Mouse (Mus musculus) heart, embryonic 12.5 days (tissue): ENCODE measurements at regions not wholly inside any gene's neighbourhood (a gene's known extent, or its start where the extent isn't known, plus 50 kb on each side); places are given as distances from the start of the nearest gene placed in this dataset.

Experiments used
- ATAC-seq: fragments of 200-750 bp; cut with Nextera tagmentation; 2 replicates; pipeline ENCODE4 v1.8.0; 2017; ENCODE audit warnings: moderate TSS enrichment, moderate library complexity; ENCODE audit not compliant: insufficient number of reproducible peaks, low FRiP score
- H3K27ac ChIP-seq: fragments of 300-500 bp; sonication (generic); 2 replicates; pipeline ENCODE4 v1.5.1; 2016; ENCODE audit warnings: mild to moderate bottlenecking, moderate library complexity; ENCODE audit not compliant: poor library complexity, severe bottlenecking
- H3K27me3 ChIP-seq: fragments of 300-500 bp; sonication (generic); replicated peaks from 2 replicates; pipeline ENCODE4 v1.6.1; 2016; ENCODE audit warnings: mild to moderate bottlenecking, moderate library complexity
- H3K36me3 ChIP-seq: fragments of 300-500 bp; sonication (generic); 2 replicates; pipeline ENCODE4 v1.6.1; 2016; ENCODE audit warnings: mild to moderate bottlenecking, moderate library complexity
- H3K4me1 ChIP-seq: fragments of 300-500 bp; sonication (generic); replicated peaks from 2 replicates; pipeline ENCODE4 v1.6.1; 2016; ENCODE audit warnings: mild to moderate bottlenecking
- H3K4me2 ChIP-seq: fragments of 300-500 bp; sonication (generic); 2 replicates; pipeline ENCODE4 v1.6.1; 2016; ENCODE audit warnings: mild to moderate bottlenecking, moderate library complexity
- H3K4me3 ChIP-seq: fragments of 300-500 bp; sonication (generic); 2 replicates; pipeline ENCODE4 v1.5.1; 2016; ENCODE audit warnings: mild to moderate bottlenecking
- H3K9ac ChIP-seq: fragments of 300-500 bp; sonication (generic); 2 replicates; pipeline ENCODE4 v1.6.1; 2016; ENCODE audit warnings: mild to moderate bottlenecking, moderate library complexity
- H3K9me3 ChIP-seq: fragments of 300-500 bp; sonication (generic); replicated peaks from 2 replicates; pipeline ENCODE4 v1.6.1; 2016; ENCODE audit warnings: mild to moderate bottlenecking, moderate library complexity
- WGBS: fragments of 180-500 bp; shearing (Covaris S2); methylation state at CpG from one replicate; pipeline ENCODE4 v1.1.7; 2016; 5-methylcytosine and 5-hydroxymethylcytosine counted together

DNA sequence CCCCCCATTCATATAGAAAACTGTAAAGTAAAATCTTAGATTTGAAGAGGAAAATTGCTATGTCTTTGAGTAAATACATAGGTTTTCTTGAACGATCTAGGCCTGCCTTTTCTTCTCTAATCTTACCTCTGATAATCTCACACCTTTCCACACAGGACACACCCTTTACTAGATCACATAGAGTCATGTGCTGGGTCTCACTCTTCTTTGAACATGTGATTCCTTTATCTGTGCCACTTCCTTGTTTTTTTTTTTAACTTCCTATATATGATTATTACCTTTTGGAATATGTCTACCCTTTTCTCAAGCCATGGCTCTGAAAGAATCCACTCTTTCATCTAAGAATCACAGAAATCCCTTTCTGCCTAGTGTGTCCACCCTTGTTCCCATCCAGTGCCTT, 136.2 kb downstream of the Klf5 start:
- Histone ChIP-seq H3K27me3 (no peaks in the 10 kb centered on the region), H3K4me1 (no peaks in the 10 kb centered on the region), H3K27ac (no peak overlapping the region), H3K36me3 (no peaks in the 10 kb centered on the region), H3K4me3 (no peak overlapping the region), H3K9ac (no peak overlapping the region), H3K4me2 (no peak overlapping the region), H3K9me3 (no peaks in the 10 kb centered on the region)
- no peak for ATAC-seq
- 72% methylated on average over 1 of the region's 1 CpGs for WGBS

- no peaks in the 10 kb centered on the region for H3K27me3 ChIP-seq
- H3K4me1 ChIP-seq: peaks cover 3% of the 10 kb centered on the region; the same call in 1 of the 2 replicates
- no peaks in the 10 kb centered on the region for H3K36me3 ChIP-seq
- H3K9me3 ChIP-seq: no peaks in the 10 kb centered on the region
- H3K27ac ChIP-seq: no peak overlapping the region
- ATAC-seq: no peak
- H3K4me3 ChIP-seq: no peak overlapping the region
- WGBS: 71% methylated on average over 3 of the region's 3 CpGs
- H3K9ac ChIP-seq: no peak overlapping the region
- H3K4me2 ChIP-seq: no peak overlapping the region
Observed at GRCm38 (mm10) chr14:99435512-99435911, 137.0 kb downstream of the Klf5 start.

- H3K27ac ChIP-seq: no peak overlapping the region
- H3K4me1 ChIP-seq: peaks cover 6% of the 10 kb centered on the region; the same call in 1 of the 2 replicates
- no peak overlapping the region for H3K4me2 ChIP-seq
- no peaks in the 10 kb centered on the region for H3K36me3 ChIP-seq
- WGBS: 68% methylated on average over 1 of the region's 1 CpGs
- no peak for ATAC-seq
- H3K27me3 ChIP-seq: no peaks in the 10 kb centered on the region
- H3K9me3 ChIP-seq: no peaks in the 10 kb centered on the region
- no peak overlapping the region for H3K4me3 ChIP-seq
- H3K9ac ChIP-seq: no peak overlapping the region
Observed at GRCm38 (mm10) chr14:99436051-99436450, 137.6 kb downstream of the Klf5 start.

- Histone ChIP-seq H3K27me3 (no peaks in the 10 kb centered on the region), H3K36me3 (no peaks in the 10 kb centered on the region), H3K4me2 (no peak overlapping the region), H3K4me3 (no peak overlapping the region), H3K9ac (no peak overlapping the region), H3K4me1 (no peaks in the 10 kb centered on the region), H3K27ac (no peak overlapping the region), H3K9me3 (no peaks in the 10 kb centered on the region)
- ATAC-seq: no peak
- 62% methylated on average over 5 of the region's 5 CpGs for WGBS
Observed at GRCm38 (mm10) chr14:99449112-99449511, 150.6 kb downstream of the Klf5 start.

DNA sequence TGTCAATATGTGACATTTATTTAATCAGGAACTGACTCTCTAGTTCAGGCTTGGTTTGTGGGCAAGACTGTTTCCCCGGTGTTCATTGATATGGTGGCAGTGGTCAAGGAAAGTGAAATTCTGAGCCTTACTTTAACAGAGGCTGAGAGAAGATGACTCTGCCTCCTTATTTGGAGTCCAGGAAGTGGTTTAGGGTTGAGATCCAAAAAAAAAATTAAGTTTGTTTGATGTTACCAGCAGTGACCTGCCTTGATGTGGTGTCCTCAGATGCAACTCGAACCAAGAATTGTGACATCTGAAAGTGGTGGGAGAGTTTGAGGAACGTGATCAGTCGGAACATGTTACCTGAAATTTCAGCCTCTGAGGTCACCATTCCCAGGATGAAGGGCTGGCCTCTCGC, 151.4 kb downstream of the Klf5 start:
- Histone ChIP-seq H3K36me3 (no peaks in the 10 kb centered on the region), H3K4me2 (no peak overlapping the region), H3K9ac (no peak overlapping the region), H3K4me3 (no peak overlapping the region), H3K4me1 (no peaks in the 10 kb centered on the region), H3K27me3 (no peaks in the 10 kb centered on the region), H3K27ac (no peak overlapping the region), H3K9me3 (no peaks in the 10 kb centered on the region)
- WGBS: 82% methylated on average over 5 of the region's 5 CpGs
- ATAC-seq: no peak

DNA sequence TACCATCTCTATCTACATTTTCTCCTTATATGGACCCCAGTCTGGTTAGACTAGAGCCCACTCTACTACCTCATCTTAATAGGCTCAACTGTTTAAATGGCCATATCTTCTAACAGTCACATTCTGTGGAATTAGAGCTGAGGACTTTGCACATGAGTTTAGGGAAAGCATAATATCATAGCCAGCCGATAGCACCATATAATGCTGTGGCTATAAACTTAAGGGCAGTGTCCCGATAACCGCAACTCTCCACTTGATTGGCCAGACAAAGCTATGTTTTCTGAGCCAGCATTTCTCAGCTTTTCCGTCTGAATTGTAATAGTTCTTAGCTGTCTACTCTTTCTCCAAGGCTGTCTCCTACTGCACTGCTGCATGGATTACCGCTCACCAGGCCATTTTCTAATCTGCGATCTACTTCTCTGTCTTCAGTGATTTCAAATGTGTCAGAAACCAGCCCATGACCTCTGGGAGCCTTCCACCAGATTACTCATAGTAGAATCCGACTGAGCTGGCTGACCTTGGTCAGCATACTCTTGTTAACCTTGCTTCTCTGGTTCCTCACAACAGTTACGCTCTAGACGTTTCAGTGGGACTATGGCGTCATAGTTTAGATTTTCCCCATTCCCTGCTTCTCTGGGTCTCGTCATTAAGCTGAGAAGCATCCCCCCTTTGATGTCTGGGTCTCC, 152.8 kb downstream of the Klf5 start:
- H3K4me2 ChIP-seq: no peak overlapping the region
- no peaks in the 10 kb centered on the region for H3K4me1 ChIP-seq
- H3K9ac ChIP-seq: no peak overlapping the region
- 83% methylated on average over 11 of the region's 11 CpGs for WGBS
- H3K27ac ChIP-seq: no peak overlapping the region
- H3K4me3 ChIP-seq: no peak overlapping the region
- no peaks in the 10 kb centered on the region for H3K27me3 ChIP-seq
- no peaks in the 10 kb centered on the region for H3K36me3 ChIP-seq
- no peaks in the 10 kb centered on the region for H3K9me3 ChIP-seq
- no peak for ATAC-seq

DNA sequence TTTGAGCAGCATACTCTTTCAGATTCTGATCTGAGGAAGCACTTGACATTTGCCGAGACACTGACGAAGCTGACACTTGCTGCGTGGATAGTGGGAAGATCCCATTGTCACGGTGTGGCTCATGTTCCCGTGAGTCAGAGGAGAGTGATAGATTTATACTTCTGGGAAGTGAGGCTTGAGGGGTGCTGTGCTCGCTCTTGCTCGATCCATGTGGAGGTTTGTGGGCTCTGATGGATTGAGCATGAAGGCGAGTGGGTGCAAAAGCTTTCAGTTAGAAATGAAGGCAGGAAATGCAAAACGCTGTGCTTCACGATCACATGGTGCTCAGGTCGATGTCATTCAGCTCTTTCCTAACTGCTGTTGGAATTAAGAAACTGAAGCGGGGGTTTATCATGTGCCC, 155.4 kb downstream of the Klf5 start:
- Histone ChIP-seq H3K9me3 (no peaks in the 10 kb centered on the region), H3K9ac (no peak overlapping the region), H3K4me1 (no peaks in the 10 kb centered on the region), H3K27ac (no peak overlapping the region), H3K4me3 (no peak overlapping the region), H3K36me3 (no peaks in the 10 kb centered on the region), H3K4me2 (no peak overlapping the region), H3K27me3 (no peaks in the 10 kb centered on the region)
- no peak for ATAC-seq
- 78% methylated on average over 12 of the region's 12 CpGs for WGBS

GRCm38 (mm10) chr14:99456555-99456954, 158.1 kb downstream of the Klf5 start:
- Histone ChIP-seq H3K27ac (no peak overlapping the region), H3K9ac (no peak overlapping the region), H3K4me1 (no peaks in the 10 kb centered on the region), H3K4me2 (no peak overlapping the region), H3K36me3 (no peaks in the 10 kb centered on the region), H3K27me3 (no peaks in the 10 kb centered on the region), H3K4me3 (no peak overlapping the region), H3K9me3 (no peaks in the 10 kb centered on the region)
- ATAC-seq: no peak
- 85% methylated on average over 10 of the region's 10 CpGs for WGBS

GRCm38 (mm10) chr14:99457573-99457972, 159.1 kb downstream of the Klf5 start:
- no peaks in the 10 kb centered on the region for H3K9me3 ChIP-seq
- H3K36me3 ChIP-seq: no peaks in the 10 kb centered on the region
- H3K27ac ChIP-seq: no peak overlapping the region
- H3K27me3 ChIP-seq: no peaks in the 10 kb centered on the region
- no peak overlapping the region for H3K4me3 ChIP-seq
- ATAC-seq: no peak
- no peak overlapping the region for H3K4me2 ChIP-seq
- H3K4me1 ChIP-seq: no peaks in the 10 kb centered on the region
- 81% methylated on average over 6 of the region's 6 CpGs for WGBS
- H3K9ac ChIP-seq: no peak overlapping the region

GRCm38 (mm10) chr14:99472111-99472510, 173.6 kb downstream of the Klf5 start:
- Histone ChIP-seq H3K4me1 (no peaks in the 10 kb centered on the region), H3K9me3 (peaks cover 5% of the 10 kb centered on the region; the same call in 1 of the 2 replicates), H3K36me3 (no peaks in the 10 kb centered on the region), H3K9ac (no peak overlapping the region), H3K4me2 (no peak overlapping the region), H3K27me3 (no peaks in the 10 kb centered on the region), H3K27ac (no peak overlapping the region), H3K4me3 (no peak overlapping the region)
- ATAC-seq: no peak
- WGBS: 85% methylated on average over 2 of the region's 2 CpGs

GRCm38 (mm10) chr14:99475271-99475670, 176.8 kb downstream of the Klf5 start:
- no peaks in the 10 kb centered on the region for H3K4me1 ChIP-seq
- no peak overlapping the region for H3K4me3 ChIP-seq
- no peak overlapping the region for H3K4me2 ChIP-seq
- no peak overlapping the region for H3K27ac ChIP-seq
- WGBS: 64% methylated on average over 8 of the region's 8 CpGs
- no peaks in the 10 kb centered on the region for H3K9me3 ChIP-seq
- no peaks in the 10 kb centered on the region for H3K36me3 ChIP-seq
- no peak for ATAC-seq
- no peaks in the 10 kb centered on the region for H3K27me3 ChIP-seq
- no peak overlapping the region for H3K9ac ChIP-seq
